Mouse (Mus musculus) brown adipose tissue, adult 24 weeks (tissue): ENCODE measurements around the gene Fignl2. TPM values are rescaled to one million over a fixed set of nuclear protein-coding genes. Genes with fewer than 3 reads are reported as not detected.
A peak's percentile ranks its signal among the peaks of the same experiment; 100 is the strongest.

Experiments used
- H3K27ac ChIP-seq: fragments of 200-500 bp; replicated peaks from 2 replicates; pipeline ENCODE4 v1.5.1; 2012; ENCODE audit warnings: low read depth, mild to moderate bottlenecking, low read length
- H3K4me1 ChIP-seq: fragments of 200-500 bp; 2 replicates; pipeline ENCODE4 v1.6.1; 2012; ENCODE audit warnings: low read length, mixed read lengths; ENCODE audit not compliant: control insufficient read depth, insufficient read depth, insufficient read length
- H3K4me3 ChIP-seq: fragments of 200-500 bp; 2 replicates; pipeline ENCODE4 v1.5.1; 2012; ENCODE audit warnings: low read depth, mild to moderate bottlenecking, low read length, moderate library complexity; ENCODE audit not compliant: insufficient read depth
- polyA plus RNA-seq: library from polyadenylated mRNA; stranded (reverse); fragments of >200 nt; gene quantifications from 2 replicates; pipeline ENCODE4 v1.2.4, GENCODE M21; 2012; ENCODE audit not compliant: missing spikeins, insufficient read depth, insufficient read length

Gene Fignl2
- polyA plus RNA-seq, 1 experiment, result 3.0 TPM

- Histone ChIP-seq H3K4me3 (no peak overlapping the region), H3K4me1 (peaks cover 35% of the 10 kb centered on the region), H3K27ac (no peak overlapping the region)
Measured at GRCm38 (mm10) chr15:101066364-101066847, 12.0 kb downstream of the Fignl2 start.

- peaks cover 26% of the 10 kb centered on the region for H3K4me1 ChIP-seq
- H3K4me3 ChIP-seq, result no peak overlapping the region
- H3K27ac ChIP-seq, result no peak overlapping the region
Measured at GRCm38 (mm10) chr15:101065069-101065468, 13.3 kb downstream of the Fignl2 start.

- Histone ChIP-seq H3K27ac (no peak overlapping the region), H3K4me1 (peaks cover 11% of the 10 kb centered on the region), H3K4me3 (no peak overlapping the region)
Measured at GRCm38 (mm10) chr15:101060280-101060852, 18.0 kb downstream of the Fignl2 start.

GRCm38 (mm10) chr15:101059570-101060279 lies 18.6 kb downstream of the Fignl2 start:
- H3K4me3 ChIP-seq, result no peak overlapping the region
- peaks cover 5% of the 10 kb centered on the region; the same call in 1 of the 2 replicates for H3K4me1 ChIP-seq
- no peak overlapping the region for H3K27ac ChIP-seq

- no peak overlapping the region for H3K4me3 ChIP-seq
- H3K4me1 ChIP-seq, result no peaks in the 10 kb centered on the region
- no peak overlapping the region for H3K27ac ChIP-seq
Measured at GRCm38 (mm10) chr15:101056225-101056624, 22.1 kb downstream of the Fignl2 start.

GRCm38 (mm10) chr15:101054541-101054940 lies 23.8 kb downstream of the Fignl2 start:
- Histone ChIP-seq H3K27ac (no peak overlapping the region), H3K4me3 (no peak overlapping the region), H3K4me1 (no peaks in the 10 kb centered on the region)

- H3K4me1 ChIP-seq, result no peaks in the 10 kb centered on the region
- H3K4me3 ChIP-seq, result peak overlapping the region; percentile 54
- H3K27ac ChIP-seq, result no peak overlapping the region
Measured at GRCm38 (mm10) chr15:101053832-101054459, 24.4 kb downstream of the Fignl2 start.

GRCm38 (mm10) chr15:101052560-101053501 lies 25.5 kb downstream of the Fignl2 start:
- H3K4me1 ChIP-seq, result no peaks in the 10 kb centered on the region
- H3K27ac ChIP-seq, result no peak overlapping the region
- H3K4me3 ChIP-seq, result peak overlapping the region; percentile 54

GRCm38 (mm10) chr15:101051869-101052268 lies 26.5 kb downstream of the Fignl2 start:
- 0 out of 2 replicates have a peak, but pooled peaks cover under 1% of the 10 kb centered on the region for H3K4me1 ChIP-seq
- H3K27ac ChIP-seq, result no peak overlapping the region
- no peak overlapping the region for H3K4me3 ChIP-seq

GRCm38 (mm10) chr15:101048338-101048896 lies 29.9 kb downstream of the Fignl2 start:
- Histone ChIP-seq H3K4me1 (0 out of 2 replicates have a peak, but pooled peaks cover 2% of the 10 kb centered on the region), H3K27ac (no peak overlapping the region), H3K4me3 (no peak overlapping the region)

- no peak within 1 kb of the TSS for H3K27ac ChIP-seq
- 0 out of 2 replicates have a peak, but pooled peaks cover 2% of the 10 kb centered on the region for H3K4me1 ChIP-seq
- H3K4me3 ChIP-seq, result peak within 1 kb of the TSS; percentile 62
Measured at GRCm38 (mm10) chr15:101047194-101047555, 31.2 kb downstream of the Fignl2 start, which contains the start of gene Gm47841. TSS of gene Gm47841 (minus strand) at chr15:101047397.

- Histone ChIP-seq H3K4me1 (0 out of 2 replicates have a peak, but pooled peaks cover 2% of the 10 kb centered on the region), H3K4me3 (peak overlapping the region; percentile 62), H3K27ac (no peak overlapping the region)
Measured at GRCm38 (mm10) chr15:101046527-101047193, 31.7 kb downstream of the Fignl2 start.

GRCm38 (mm10) chr15:101046039-101046526 lies 32.3 kb downstream of the Fignl2 start:
- no peak overlapping the region for H3K27ac ChIP-seq
- H3K4me3 ChIP-seq, result peak overlapping the region; percentile 41
- 0 out of 2 replicates have a peak, but pooled peaks cover 2% of the 10 kb centered on the region for H3K4me1 ChIP-seq

GRCm38 (mm10) chr15:101044531-101044930 lies 33.8 kb downstream of the Fignl2 start:
- Histone ChIP-seq H3K4me1 (0 out of 2 replicates have a peak, but pooled peaks cover 2% of the 10 kb centered on the region), H3K27ac (no peak overlapping the region), H3K4me3 (no peak overlapping the region)
